Mouse (Mus musculus): ENCODE results near the gene Fhdc1. TPM values are rescaled to one million over a fixed set of nuclear protein-coding genes. Genes with fewer than 3 reads are reported as not detected.
A peak's percentile ranks its signal among the peaks of the same experiment; 100 is the strongest.

The Fhdc1 gene
- polyA plus RNA-seq, 1 experiment from 2014 or later = 5.5 TPM

GRCm38 (mm10) chr3:84488716-84489115 lies 8.5 kb upstream of the Fhdc1 start:
- Histone ChIP-seq H3K36me3 (replicated peaks) (no peaks in the 10 kb centered on the region), H3K9me3 (no peaks in the 10 kb centered on the region), H3K9ac (no peak overlapping the region), H3K4me2 (no peak overlapping the region), H3K4me3 (no peak overlapping the region), H3K27me3 (replicated peaks) (no peaks in the 10 kb centered on the region), H3K27ac (no peak overlapping the region), H3K4me1 (no peaks in the 10 kb centered on the region)
- no peak for ATAC-seq (replicated peaks)
- 58% methylated on average over 6 of the region's 6 CpGs for WGBS

DNA sequence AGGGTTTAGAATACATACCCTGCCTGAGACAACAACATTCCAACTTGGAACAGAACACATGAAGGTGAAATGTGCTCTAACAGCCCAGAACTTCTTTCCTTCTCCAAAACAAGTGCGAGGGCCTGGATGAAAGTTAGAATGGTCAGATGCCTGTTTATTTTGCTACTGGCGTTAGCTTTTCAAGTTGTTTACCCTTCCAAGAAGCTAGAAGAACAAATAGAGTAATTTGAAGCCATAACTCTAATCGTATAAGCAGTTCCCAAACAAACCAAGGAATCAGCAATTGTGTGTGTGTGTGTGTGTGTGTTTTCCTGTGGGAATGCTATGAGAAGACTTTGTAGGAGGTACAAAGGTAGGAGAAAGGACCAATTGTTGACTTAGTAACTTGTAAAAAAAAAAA lies 4.7 kb upstream of the Fhdc1 start:
- no peak overlapping the region for H3K27ac ChIP-seq
- peaks cover 8% of the 10 kb centered on the region for H3K27me3 ChIP-seq (replicated peaks)
- no peaks in the 10 kb centered on the region for H3K36me3 ChIP-seq (replicated peaks)
- no peak overlapping the region for H3K9ac ChIP-seq
- H3K4me1 ChIP-seq = peaks cover 9% of the 10 kb centered on the region
- H3K9me3 ChIP-seq = no peaks in the 10 kb centered on the region
- WGBS = 85% methylated on average over 3 of the region's 3 CpGs
- no peak overlapping the region for H3K4me3 ChIP-seq
- no peak overlapping the region for H3K4me2 ChIP-seq
- no peak for ATAC-seq (replicated peaks)

DNA sequence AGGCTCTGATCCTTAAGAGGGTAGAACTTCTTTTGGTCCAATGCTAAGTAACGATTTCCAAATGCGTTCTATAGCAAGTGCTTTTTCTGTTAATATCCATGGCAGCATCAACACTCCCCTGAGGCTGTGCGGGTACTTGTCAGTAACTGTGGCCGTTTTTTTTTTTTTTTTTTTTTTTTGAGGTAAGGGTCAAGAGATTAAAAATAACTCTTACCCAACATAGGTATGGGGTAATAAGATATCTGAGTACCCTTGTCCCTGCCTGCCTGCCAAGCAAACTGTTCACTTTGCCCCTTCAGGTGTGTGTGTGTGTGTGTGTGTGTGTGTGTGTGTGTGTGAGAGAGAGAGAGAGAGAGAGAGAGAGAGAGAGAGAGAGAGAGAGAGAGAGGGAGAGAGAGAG lies 4.1 kb upstream of the Fhdc1 start:
- Histone ChIP-seq H3K4me2 (no peak overlapping the region), H3K27ac (no peak overlapping the region), H3K4me3 (no peak overlapping the region), H3K27me3 (replicated peaks) (peaks cover 8% of the 10 kb centered on the region), H3K36me3 (replicated peaks) (no peaks in the 10 kb centered on the region), H3K9me3 (no peaks in the 10 kb centered on the region), H3K9ac (no peak overlapping the region), H3K4me1 (peaks cover 14% of the 10 kb centered on the region)
- 80% methylated on average over 4 of the region's 4 CpGs for WGBS
- ATAC-seq (replicated peaks) = no peak

GRCm38 (mm10) chr3:84482121-84482520 lies 1.9 kb upstream of the Fhdc1 start:
- ATAC-seq (replicated peaks) = no peak
- no peaks in the 10 kb centered on the region for H3K9me3 ChIP-seq
- H3K27me3 ChIP-seq (replicated peaks) = peaks cover 28% of the 10 kb centered on the region
- H3K36me3 ChIP-seq (replicated peaks) = no peaks in the 10 kb centered on the region
- no peak overlapping the region for H3K27ac ChIP-seq
- peaks cover 28% of the 10 kb centered on the region for H3K4me1 ChIP-seq
- H3K4me2 ChIP-seq = no peak overlapping the region
- 62% methylated on average over 6 of the region's 6 CpGs for WGBS
- no peak overlapping the region for H3K4me3 ChIP-seq
- no peak overlapping the region for H3K9ac ChIP-seq

DNA sequence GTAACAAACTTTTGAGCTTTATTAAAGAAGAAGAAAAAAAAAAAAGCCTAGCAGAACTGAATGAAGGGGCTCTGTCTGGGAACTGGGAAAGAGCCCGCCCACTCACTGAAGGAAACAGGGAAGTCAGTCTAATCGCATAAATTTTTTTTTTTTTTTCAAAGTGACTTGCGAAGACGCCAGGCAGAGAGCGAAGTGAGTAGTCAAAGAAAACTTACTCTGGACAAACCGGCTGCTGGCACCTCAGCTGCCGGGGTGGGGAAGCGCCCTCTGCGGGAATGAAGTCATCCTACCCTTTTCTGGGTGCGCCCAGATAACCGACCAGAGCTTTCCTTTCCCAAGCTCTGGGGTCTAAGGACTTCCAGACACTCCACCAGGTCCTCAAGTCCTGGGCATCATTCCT lies 875 bp upstream of the Fhdc1 start:
- no peaks in the 10 kb centered on the region for H3K36me3 ChIP-seq (replicated peaks)
- peak overlapping the region; percentile 85 for H3K4me2 ChIP-seq
- H3K27me3 ChIP-seq (replicated peaks) = peaks cover 35% of the 10 kb centered on the region
- H3K9ac ChIP-seq = no peak overlapping the region
- H3K4me3 ChIP-seq = peak overlapping the region; percentile 77
- no peak for ATAC-seq (replicated peaks)
- WGBS = 4% methylated on average over 11 of the region's 11 CpGs
- H3K9me3 ChIP-seq = no peaks in the 10 kb centered on the region
- H3K27ac ChIP-seq = no peak overlapping the region
- peaks cover 28% of the 10 kb centered on the region for H3K4me1 ChIP-seq

DNA sequence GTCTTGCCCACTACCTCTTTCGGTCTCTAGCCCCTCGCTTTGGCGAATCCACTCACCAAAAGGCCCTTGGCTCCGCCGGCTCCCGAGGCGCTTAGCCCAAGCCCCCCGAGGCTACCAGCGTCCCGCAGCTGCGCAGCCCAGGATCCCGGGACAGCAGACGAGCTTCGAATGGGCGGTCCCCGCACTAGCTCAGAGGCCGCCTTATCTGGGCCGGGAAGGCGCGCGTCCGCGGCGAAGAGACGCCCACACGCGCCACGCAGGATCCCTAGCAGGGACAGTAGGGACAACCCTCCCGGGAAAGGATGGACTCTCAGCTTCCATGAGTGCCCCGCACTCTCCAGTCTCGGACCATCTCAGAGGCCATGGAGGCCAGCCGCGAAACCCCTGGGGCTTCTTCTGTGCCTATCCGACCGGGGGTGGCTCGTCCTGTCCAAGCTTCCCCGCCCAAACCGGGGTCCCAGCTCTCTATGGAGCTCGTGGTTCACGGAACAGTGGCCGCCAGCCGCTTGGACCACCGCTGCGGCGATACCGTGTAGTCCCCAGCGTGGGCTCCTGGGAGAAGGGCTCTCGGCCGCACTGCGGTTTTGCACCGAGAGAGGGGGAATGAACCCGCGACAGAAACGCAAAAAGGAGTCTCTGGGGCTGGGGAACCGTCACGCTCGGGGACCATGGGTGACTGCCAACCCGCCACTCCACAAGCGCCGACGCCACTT lies 780 bp downstream of the Fhdc1 start:
- WGBS = under 1% methylated on average over 61 of the region's 61 CpGs
- peak; percentile 56 for ATAC-seq (replicated peaks)

GRCm38 (mm10) chr3:84478896-84479292 lies 1.3 kb downstream of the Fhdc1 start:
- H3K27ac ChIP-seq = no peak overlapping the region
- H3K9me3 ChIP-seq = no peaks in the 10 kb centered on the region
- H3K4me3 ChIP-seq = peak overlapping the region; percentile 77
- ATAC-seq (replicated peaks) = no peak
- 4% methylated on average over 12 of the region's 12 CpGs for WGBS
- H3K36me3 ChIP-seq (replicated peaks) = no peaks in the 10 kb centered on the region
- H3K27me3 ChIP-seq (replicated peaks) = peaks cover 35% of the 10 kb centered on the region
- H3K4me1 ChIP-seq = peaks cover 28% of the 10 kb centered on the region
- peak overlapping the region; percentile 85 for H3K4me2 ChIP-seq
- no peak overlapping the region; the same call in 1 of the 2 replicates for H3K9ac ChIP-seq

More for the DNA sequence above, 780 bp downstream of the Fhdc1 start:
- Histone ChIP-seq H3K9ac (peak overlapping the region; percentile 77), H3K9me3 (no peaks in the 10 kb centered on the region), H3K4me2 (peak overlapping the region; percentile 85), H3K27ac (no peak overlapping the region), H3K27me3 (replicated peaks) (peaks cover 35% of the 10 kb centered on the region), H3K36me3 (replicated peaks) (no peaks in the 10 kb centered on the region), H3K4me1 (peaks cover 28% of the 10 kb centered on the region), H3K4me3 (peak overlapping the region; percentile 77)

DNA sequence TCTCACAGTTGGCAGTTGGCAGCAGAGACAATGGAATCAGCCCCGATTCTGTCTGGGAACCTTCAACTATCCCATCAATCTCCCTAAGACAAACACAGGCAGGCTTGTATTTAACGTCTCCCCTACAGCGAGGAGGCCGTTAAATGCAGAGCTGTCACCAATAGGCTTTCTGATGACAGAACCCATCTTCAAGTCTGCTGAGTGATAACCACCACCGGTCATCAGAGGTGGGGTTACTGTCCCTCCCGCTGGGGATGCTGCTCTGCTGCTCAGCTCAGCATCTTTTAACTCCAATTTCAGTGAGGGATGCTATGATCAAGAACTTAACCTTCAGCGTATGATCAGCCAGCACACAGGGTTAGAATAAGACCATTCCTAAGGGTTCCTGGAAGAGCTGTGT lies 2.0 kb downstream of the Fhdc1 start:
- H3K9me3 ChIP-seq = no peaks in the 10 kb centered on the region
- H3K4me3 ChIP-seq = peak overlapping the region; percentile 77; the same call in 1 of the 2 replicates
- no peak overlapping the region for H3K9ac ChIP-seq
- peaks cover 28% of the 10 kb centered on the region for H3K4me1 ChIP-seq
- H3K36me3 ChIP-seq (replicated peaks) = no peaks in the 10 kb centered on the region
- H3K27me3 ChIP-seq (replicated peaks) = peaks cover 35% of the 10 kb centered on the region
- H3K27ac ChIP-seq = no peak overlapping the region
- no peak for ATAC-seq (replicated peaks)
- WGBS = 9% methylated on average over 7 of the region's 7 CpGs
- peak overlapping the region; percentile 85 for H3K4me2 ChIP-seq

DNA sequence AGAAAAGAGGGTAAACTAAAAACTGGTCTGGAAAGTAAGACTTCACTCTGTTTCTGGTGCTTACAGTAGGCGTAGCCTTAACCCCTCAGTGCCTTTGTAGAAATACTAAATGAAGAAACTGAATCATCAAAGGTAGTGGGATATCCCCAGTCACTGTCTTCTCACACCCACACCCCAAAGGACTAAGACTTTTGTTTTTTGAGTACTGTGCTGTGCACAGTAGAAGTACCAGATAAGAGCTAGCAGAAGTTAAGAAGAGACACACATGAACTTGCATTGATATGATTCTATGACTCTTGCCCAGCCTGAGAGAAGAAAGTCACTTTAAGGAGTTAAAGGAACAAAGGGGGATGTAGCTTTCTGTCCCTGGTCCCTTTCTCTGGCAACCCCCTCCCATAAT lies 2.7 kb downstream of the Fhdc1 start:
- H3K9me3 ChIP-seq = no peaks in the 10 kb centered on the region
- 94% methylated on average over 1 of the region's 1 CpGs for WGBS
- no peak overlapping the region for H3K27ac ChIP-seq
- peaks cover 35% of the 10 kb centered on the region for H3K27me3 ChIP-seq (replicated peaks)
- H3K36me3 ChIP-seq (replicated peaks) = no peaks in the 10 kb centered on the region
- no peak for ATAC-seq (replicated peaks)
- peaks cover 30% of the 10 kb centered on the region for H3K4me1 ChIP-seq
- H3K4me3 ChIP-seq = no peak overlapping the region
- no peak overlapping the region for H3K9ac ChIP-seq
- H3K4me2 ChIP-seq = no peak overlapping the region

DNA sequence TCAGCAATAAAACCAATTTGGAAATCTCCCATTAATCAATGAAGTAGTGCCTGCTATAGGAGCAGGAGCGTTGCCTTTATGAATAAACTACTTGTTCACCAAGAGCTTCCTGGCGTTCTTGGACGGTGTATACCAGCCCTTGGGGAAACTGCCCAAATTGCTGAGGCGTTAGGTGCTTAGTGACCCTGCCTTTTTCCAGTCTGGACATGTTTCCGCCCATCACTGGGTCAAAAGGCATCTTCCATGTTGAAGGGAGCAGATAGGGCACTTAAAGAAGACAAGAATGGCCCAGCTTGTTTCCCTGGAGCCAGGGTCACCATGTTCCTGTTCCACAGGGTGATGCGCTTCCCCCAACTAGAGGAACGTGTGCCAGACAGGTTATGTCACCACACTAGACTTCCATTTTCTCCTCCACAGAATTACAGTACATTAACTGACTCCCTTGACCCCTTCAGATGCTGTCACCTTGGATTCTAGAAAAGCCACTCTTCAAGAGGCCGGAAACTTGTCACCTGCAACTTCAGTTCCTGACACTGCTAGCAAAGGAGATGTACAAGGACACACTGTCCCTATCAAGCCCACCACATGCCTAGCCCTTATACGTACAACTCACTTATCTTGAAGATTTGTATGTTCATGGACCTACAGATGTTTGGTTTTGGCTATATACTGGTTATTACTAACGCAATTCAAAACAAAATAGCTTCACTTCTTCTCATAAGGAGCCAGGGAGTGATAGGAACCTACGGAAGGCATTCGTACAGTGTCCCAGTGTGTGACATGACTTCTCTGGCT lies 5.1 kb downstream of the Fhdc1 start:
- peaks cover 24% of the 10 kb centered on the region for H3K4me1 ChIP-seq
- H3K9me3 ChIP-seq = no peaks in the 10 kb centered on the region
- peaks cover 27% of the 10 kb centered on the region for H3K27me3 ChIP-seq (replicated peaks)
- no peaks in the 10 kb centered on the region for H3K36me3 ChIP-seq (replicated peaks)
- no peak overlapping the region for H3K4me2 ChIP-seq
- no peak overlapping the region for H3K4me3 ChIP-seq
- no peak for ATAC-seq (replicated peaks)
- no peak overlapping the region for H3K27ac ChIP-seq
- WGBS = 93% methylated on average over 12 of the region's 12 CpGs
- no peak overlapping the region for H3K9ac ChIP-seq

DNA sequence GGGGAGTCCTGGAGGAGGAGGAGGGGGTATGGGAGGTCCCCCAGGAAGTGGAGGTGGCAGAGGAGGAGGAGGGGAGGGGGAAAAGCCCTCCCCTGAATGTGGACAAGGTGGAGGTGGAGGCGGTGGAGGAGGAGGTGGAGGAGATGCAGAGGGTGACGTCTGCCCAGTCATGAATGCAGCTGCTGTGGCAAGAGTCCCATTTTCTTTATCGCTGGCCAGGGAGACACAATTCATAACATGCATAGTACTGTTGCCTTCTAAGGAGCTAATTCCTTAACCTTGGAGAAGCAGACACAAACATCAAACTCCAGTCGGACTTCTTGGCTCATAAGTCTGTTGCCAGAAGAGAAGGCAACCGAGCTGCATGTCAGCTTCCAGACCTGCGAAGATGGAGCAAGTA lies 5.8 kb downstream of the Fhdc1 start:
- no peak overlapping the region for H3K27ac ChIP-seq
- ATAC-seq (replicated peaks) = no peak
- peaks cover 19% of the 10 kb centered on the region for H3K4me1 ChIP-seq
- H3K9ac ChIP-seq = no peak overlapping the region
- no peaks in the 10 kb centered on the region for H3K9me3 ChIP-seq
- H3K36me3 ChIP-seq (replicated peaks) = no peaks in the 10 kb centered on the region
- 88% methylated on average over 6 of the region's 6 CpGs for WGBS
- no peak overlapping the region for H3K4me2 ChIP-seq
- H3K27me3 ChIP-seq (replicated peaks) = peaks cover 27% of the 10 kb centered on the region
- no peak overlapping the region for H3K4me3 ChIP-seq

DNA sequence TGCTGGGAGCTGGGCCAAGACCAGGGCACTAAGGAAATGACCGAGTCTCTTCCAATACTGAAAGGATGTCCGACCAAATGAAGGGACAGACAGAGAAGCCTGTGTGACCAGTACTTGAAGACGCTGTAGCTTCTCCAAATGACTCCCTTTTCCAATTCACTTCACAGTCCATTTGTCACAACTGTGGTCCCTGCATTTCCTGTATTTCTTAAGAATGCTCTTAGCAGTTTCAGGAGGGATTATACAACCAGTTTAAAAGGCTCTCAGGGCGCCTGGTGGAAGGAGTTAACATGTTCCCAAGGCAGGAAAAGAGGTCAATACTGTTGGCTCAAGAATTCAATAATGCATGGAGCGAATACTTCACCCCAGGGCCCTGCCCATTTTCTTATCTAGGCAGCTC lies 7.3 kb downstream of the Fhdc1 start:
- peaks cover 4% of the 10 kb centered on the region for H3K4me1 ChIP-seq
- H3K27ac ChIP-seq = no peak overlapping the region
- no peak overlapping the region for H3K4me2 ChIP-seq
- 70% methylated on average over 5 of the region's 5 CpGs for WGBS
- no peaks in the 10 kb centered on the region for H3K36me3 ChIP-seq (replicated peaks)
- peaks cover 15% of the 10 kb centered on the region for H3K27me3 ChIP-seq (replicated peaks)
- ATAC-seq (replicated peaks) = no peak
- no peaks in the 10 kb centered on the region for H3K9me3 ChIP-seq
- no peak overlapping the region for H3K4me3 ChIP-seq
- no peak overlapping the region for H3K9ac ChIP-seq

Data from midbrain, embryonic 15.5 days (tissue).